Mouse (Mus musculus) 3134 (cell line): ENCODE measurements around the gene Gm9008.
"Not testable (repeated sequence)": the region's sequence is repeated elsewhere in the genome, so short reads cannot be mapped to it uniquely, and the experiment has no call there.

Source experiments
- DNase-seq: peaks from one replicate; pipeline ENCODE4 v3.0.0-alpha.2; 2011; ENCODE audit warnings: low spot score; ENCODE audit not compliant: insufficient read length; ENCODE audit errors: extremely low read depth

Gm9008 gene

GRCm38 (mm10) chr6:76497054-76497835 is at the start of gene Gm9008:
Gene Gm9008, minus strand, starts transcription at chr6:76497784.
- not testable (repeated sequence) for DNase-seq

DNA sequence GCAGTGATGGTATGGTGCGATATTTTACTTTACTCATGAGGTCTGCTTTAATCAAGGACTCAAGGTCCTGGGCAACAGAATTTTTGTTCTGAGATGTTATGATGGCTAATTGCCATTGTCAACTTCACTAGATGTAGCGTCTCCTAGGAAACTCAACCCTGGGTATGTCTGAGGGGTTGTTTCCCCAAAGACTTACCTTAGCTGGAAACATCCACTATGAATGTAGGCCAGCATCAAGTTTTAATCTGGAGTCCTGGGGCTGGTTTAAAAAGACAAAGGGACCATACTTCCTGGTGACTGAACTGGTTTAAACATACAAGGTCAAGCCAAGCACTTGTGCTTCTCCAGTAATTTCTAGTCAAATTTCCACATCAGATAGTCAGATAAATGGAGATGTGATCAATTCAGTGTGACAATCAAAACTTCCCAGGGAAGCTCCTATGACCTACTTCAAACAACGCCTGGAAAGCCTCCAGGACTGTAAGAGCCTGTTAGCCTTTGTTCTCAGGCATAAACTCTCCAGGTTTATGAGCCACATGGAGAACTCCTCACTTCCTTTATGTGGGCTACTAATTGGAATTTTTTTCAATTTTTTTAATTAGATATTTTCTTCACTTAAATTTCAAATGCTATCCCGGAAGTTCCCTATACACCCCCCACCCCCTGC is 24.5 kb upstream of the Gm9008 start:
- DNase-seq: no peak

DNA sequence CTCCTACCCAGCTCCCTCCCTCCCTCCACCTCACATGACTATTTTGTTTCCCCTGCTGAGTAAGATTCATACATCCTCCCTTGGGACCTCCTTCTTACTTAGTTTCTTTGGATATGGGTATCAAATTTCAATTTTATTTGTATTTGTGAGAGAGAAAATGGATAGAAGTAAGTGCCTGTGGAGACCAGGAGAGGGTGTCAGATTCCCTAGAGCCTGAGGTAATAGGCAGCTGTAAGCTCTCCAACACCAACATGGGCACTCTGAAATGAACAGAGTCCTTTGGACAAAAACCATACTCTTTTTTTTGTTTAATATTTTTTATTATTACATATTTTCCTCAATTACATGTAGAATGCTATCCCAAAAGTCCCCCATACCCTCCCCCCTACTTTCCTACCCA is 12.6 kb upstream of the Gm9008 start:
- DNase-seq: no peak

- not testable (repeated sequence) for DNase-seq
These were observed 1.2 kb downstream of the Gm9008 start for GRCm38 (mm10) chr6:76496335-76496734.

DNA sequence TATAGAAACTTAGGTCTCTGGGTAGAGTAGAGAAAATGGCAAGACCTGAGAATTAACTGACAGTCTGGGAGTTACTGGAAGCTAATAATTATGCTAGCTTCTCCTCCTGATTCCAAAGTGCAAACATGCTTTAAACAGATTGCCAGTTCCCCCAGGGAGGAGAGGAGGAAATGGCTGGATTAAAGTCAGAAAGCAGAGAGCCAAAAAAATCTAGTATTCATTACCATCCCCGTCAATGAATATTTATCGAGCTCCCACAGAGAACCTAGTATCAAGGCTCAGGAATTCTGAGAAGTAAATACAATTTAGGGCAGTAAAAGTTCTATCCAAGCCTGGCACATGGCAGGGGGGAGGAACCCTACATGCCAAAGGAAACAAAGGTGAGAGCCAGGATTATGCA is 29.4 kb downstream of the Gm9008 start:
- DNase-seq: no peak
